Mouse (Mus musculus): Measurements from ENCODE around the gene Chl1.

Gene Chl1

DNA sequence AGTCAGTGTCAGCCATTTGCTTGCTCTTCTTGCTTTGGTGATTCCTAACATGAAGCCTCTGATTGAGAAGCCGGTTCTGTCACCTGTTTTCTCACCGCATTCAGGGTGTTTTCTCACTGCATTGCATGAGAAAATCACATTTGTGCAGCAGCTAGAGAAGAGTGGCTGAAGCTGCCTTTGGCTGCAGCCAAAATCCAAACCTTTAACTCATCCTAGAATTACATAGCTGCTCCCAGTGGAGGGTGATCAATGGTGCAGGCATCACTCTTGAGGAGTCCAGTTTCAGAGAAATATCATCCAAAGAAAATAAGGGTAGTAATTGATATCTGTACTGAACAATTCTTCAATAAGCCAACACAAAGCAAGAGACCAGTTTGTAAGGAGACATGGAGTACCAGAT, 154.8 kb downstream of the Chl1 start:
- DNase-seq (ENCODE audit: low spot score in 2 of 2), result no peak

DNA sequence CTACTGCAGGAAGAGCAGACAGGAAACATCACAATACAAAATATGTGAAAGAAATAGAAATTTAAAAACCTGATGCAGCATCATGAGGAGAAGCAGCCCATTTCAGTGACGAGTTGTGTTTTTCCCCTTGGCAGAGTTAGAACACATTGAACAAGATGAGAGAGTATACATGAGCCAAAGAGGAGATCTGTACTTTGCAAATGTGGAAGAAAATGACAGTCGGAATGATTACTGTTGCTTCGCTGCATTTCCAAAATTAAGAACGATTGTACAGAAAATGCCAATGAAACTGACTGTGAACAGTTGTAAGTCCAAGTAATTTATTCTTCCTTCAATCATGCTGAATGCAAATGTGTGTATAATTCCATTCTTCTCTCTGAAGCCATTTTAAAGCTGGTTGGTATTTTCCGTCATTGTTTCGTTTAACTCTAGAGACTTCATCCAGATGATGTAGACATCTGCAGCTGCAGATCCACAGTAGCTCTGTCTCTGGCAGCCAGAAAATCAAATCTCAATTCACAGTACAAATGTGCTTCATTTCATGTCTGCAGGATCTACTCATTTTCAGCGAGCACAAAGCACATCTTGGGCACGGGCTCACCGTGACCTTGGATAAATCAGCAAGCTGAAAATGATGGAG, 155.4 kb downstream of the Chl1 start:
- no peak for DNase-seq (ENCODE audit: low spot score in 2 of 2)

DNA sequence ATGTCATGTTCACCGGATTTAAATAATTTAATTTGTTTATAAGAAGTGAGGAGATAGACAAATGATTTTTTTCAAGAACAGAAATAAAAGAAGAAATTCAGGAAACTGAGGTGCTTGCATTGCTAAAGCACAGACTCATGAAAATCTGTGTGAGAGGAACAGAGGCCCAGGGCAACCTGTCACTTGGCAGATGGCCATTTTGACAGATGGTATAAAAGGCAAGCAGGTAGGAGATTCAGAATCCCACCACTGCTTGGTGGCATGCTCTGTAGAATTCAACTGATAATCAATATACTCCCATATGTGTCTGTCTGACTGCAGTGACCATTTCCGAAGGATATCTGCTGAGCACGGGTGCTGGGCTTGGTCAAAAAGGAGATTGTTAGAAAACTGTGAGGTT, 162.7 kb downstream of the Chl1 start:
- DNase-seq (ENCODE audit: low spot score in 2 of 2), result peak in 1 of 2 experiments; percentile 41

DNA sequence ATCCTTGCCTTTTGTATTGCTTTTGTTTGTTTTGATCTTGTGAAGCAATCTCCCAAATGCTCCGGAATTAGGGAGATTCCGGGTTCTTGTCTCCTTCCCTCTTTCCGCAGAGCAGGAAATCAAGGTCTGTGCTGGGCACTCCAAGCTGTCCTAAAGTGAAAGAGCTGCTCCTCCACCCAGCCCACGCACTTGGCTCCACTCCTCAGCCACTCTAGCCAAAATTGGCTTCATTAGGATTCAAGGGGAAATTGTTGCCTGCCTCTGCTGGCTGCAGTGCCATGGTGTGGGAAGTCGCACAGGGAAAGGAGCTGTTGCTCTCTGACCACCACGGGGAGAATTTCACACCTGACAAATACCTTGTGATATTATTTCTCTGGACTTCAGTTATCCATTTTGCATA, 163.9 kb downstream of the Chl1 start:
- DNase-seq (ENCODE audit: low spot score in 2 of 2), result peak in 1 of 2 experiments; percentile 48

GRCm38 (mm10) chr6:103675145-103675544, 164.8 kb downstream of the Chl1 start:
- no peak for DNase-seq (ENCODE audit: low spot score in 2 of 2)

- no peak for DNase-seq (ENCODE audit: low spot score in 2 of 2)
Measured at GRCm38 (mm10) chr6:103676664-103677063, 166.3 kb downstream of the Chl1 start.

DNA sequence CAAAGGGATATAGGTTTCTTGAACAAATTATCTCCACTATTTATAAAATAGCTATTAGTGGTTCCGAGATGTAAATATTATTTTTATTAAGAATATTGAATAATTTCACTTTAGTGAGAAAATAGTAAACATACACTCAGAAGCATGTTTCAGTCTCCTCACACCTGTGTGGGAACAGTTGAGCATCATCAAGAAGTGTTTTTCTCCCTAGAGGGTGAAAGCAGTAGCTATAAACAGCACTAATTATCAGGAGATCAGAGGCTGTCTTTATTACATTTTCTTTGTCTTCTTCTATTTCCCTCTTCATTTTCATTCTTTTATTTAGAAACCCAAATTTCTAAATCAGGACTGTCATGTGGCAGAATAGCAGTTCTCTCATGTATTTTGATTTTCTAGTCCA, 166.7 kb downstream of the Chl1 start:
- DNase-seq (ENCODE audit: low spot score in 2 of 2), result no peak

DNA sequence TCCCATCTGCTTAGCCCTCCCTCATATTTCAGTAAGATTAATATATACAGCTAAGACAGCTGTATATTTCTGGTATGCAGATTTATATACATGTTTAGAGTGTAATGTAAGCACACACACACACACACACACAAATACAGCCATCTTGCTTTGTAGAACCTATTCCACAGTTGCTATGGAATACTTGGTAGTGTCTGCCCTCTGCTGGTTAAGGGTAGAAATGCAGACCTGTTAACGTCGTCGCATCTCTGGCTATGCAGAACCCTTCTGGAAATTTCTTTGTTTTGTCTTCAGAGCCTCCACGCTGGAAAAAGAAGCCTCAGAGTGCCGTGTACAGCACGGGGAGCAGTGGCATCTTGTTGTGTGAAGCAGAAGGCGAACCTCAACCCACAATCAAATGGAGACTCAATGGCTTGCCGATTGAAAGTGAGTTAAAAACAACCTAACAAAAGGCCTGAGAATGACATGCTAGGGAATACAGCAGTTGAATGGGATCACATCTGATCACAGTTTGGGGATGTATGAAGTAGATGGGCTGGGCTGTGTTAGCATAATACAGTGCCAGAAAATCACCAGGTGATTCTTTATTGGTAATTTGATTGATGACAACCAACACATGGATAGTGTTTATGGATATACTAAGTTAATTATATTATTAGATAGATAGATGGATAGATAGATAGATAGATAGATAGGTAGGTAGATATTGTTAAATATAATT, 172.6 kb downstream of the Chl1 start:
- DNase-seq (ENCODE audit: low spot score in 2 of 2), result peak; percentile 44 to 79

DNA sequence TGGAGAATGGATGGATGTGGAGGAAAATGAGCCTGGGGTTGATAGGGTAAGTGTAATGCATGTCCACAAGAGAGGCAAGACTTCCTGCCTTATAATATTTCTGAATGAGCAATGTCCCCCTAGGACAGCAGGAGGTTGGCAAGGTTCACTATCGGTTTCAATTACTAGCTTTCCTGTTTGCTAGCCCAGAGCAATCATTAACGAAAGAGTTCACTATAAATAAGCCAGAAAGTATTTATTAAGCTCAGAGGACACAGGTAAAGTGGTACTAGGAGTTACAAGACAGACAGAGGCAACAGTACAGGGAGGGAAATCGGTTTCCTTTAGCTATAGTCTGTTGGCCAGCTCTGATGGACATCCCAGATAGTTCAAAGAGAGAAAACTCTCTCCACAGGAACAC, 182.1 kb downstream of the Chl1 start:
- DNase-seq (ENCODE audit: low spot score in 2 of 2), result no peak

GRCm38 (mm10) chr6:103697349-103698028, 187.1 kb downstream of the Chl1 start:
- no peak for DNase-seq (ENCODE audit: low spot score in 2 of 2)

GRCm38 (mm10) chr6:103699482-103699881, 189.1 kb downstream of the Chl1 start:
- no peak for DNase-seq (ENCODE audit: low spot score in 2 of 2)

DNA sequence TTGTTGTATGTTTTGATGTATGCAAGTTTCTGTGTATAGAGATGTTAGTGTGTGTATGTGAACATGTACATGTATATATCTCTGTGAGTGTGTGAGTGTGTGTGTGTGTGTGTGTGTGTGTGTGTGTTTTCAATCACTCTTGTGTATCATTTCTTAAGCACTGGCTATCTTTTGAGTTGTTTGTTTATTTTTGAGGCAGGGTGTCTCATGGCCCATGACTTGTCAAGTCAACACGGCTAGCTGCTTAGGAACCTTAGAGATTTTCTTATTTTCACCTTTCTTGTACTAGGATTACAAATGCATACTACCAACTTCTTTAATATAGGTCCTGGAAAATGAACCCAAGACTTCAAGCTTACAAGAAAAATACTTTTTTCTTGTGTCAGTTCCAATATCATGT, 189.5 kb downstream of the Chl1 start:
- DNase-seq (ENCODE audit: low spot score in 2 of 2), result no peak

- DNase-seq (ENCODE audit: low spot score in 2 of 2), result no peak
Measured at GRCm38 (mm10) chr6:103700336-103700735, 189.9 kb downstream of the Chl1 start.

DNA sequence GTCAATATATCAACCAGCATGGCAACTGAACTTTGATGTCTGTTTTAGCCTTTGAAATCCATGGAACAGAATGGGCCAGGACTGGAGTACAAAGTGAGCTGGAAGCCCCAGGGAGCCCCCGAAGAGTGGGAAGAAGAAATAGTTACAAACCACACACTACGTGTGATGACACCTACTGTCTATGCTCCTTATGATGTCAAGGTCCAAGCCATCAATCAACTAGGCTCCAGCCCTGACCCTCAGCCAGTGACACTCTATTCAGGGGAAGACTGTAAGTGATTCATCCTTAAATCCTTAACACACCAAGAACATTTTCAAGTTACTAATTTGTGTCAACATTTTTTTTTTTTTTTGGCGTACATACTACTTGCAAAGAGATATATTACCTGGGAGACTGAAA, 196.0 kb downstream of the Chl1 start:
- DNase-seq (ENCODE audit: low spot score in 2 of 2), result no peak

DNA sequence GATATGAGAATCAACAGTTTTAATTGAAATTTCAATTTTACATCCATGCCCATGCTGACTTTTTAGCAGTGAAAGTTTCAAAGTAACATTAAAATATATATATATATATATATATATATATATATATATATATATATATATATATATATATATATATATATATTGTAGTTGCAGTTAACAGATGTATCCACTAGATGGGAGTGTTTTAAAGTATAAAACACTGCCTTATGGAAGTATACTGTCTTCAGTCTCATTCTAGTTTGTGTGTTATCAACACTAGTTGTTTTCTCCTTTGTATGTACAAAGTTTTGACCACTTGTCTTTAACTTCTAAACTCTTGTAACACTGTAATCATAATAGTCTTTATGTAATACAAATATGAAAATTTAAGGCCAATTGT, 228.9 kb downstream of the Chl1 start:
- DNase-seq (ENCODE audit: low spot score in 2 of 2), result no peak

GRCm38 (mm10) chr6:103742784-103743183, 232.4 kb downstream of the Chl1 start:
- DNase-seq (ENCODE audit: low spot score in 2 of 2), result no peak

GRCm38 (mm10) chr6:103746103-103746502, 235.7 kb downstream of the Chl1 start:
- DNase-seq (ENCODE audit: low spot score in 2 of 2), result peak; percentile 34 to 53

GRCm38 (mm10) chr6:103749122-103749773, 238.9 kb downstream of the Chl1 start:
- no peak for DNase-seq (ENCODE audit: low spot score in 2 of 2)

GRCm38 (mm10) chr6:103753891-103754290, 243.5 kb downstream of the Chl1 start:
- no peak for DNase-seq (ENCODE audit: low spot score in 2 of 2)

GRCm38 (mm10) chr6:103766830-103767229, 256.4 kb downstream of the Chl1 start:
- peak in 1 of 2 experiments; percentile 11 for DNase-seq (ENCODE audit: low spot score in 2 of 2)

GRCm38 (mm10) chr6:103781058-103781457, 270.7 kb downstream of the Chl1 start:
- no peak for DNase-seq (ENCODE audit: low spot score in 2 of 2)

DNA sequence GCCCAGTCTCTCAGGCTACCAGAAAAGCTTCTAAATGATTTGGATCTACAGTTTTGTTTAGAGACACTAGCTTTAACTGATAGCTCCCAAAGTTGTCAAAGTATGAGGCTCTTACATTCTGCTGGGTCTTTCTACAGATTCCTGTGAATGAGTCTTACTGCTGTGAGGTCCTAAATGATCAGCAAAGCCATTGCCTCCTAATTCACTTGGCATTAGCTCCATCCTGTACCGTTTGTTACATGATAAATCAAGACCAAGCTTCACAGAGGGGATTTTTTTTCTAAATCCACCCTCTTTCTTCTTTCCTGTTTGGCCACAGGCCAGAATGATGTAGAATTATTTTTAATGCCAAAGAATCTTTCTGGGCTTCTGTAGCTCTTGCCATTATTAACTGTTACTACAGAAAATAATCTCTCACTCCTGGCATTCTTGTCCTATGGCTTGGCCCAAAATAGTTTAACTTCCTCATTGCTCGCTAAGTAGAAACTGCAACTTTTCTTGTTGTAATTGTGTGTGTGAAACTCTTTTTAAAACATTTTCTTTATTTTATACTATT, 280.8 kb downstream of the Chl1 start:
- no peak for DNase-seq (ENCODE audit: low spot score in 2 of 2)
